Mouse (Mus musculus) midbrain, embryonic 14.5 days (tissue): ENCODE measurements around the gene Thsd7a. TPM values are rescaled to one million over a fixed set of nuclear protein-coding genes. Genes with fewer than 3 reads are reported as not detected.

Experiments used
- ATAC-seq: fragments of 200-750 bp; cut with Nextera tagmentation; 2 replicates; pipeline ENCODE4 v1.8.0; 2017; ENCODE audit warnings: moderate number of reproducible peaks, moderate library complexity; ENCODE audit not compliant: low FRiP score, low TSS enrichment
- DNase-seq: peaks from one replicate; pipeline ENCODE4 v3.0.0-alpha.2; 2015
- H3K27ac ChIP-seq: fragments of 300-500 bp; sonication (generic); replicated peaks from 2 replicates; pipeline ENCODE4 v1.5.1; 2014; ENCODE audit warnings: mild to moderate bottlenecking, low read depth, low read length, moderate library complexity
- H3K27me3 ChIP-seq: fragments of 300-500 bp; sonication (generic); 2 replicates; pipeline ENCODE4 v1.6.1; 2014; ENCODE audit warnings: low read length, control low read depth, mixed read lengths; ENCODE audit not compliant: control insufficient read depth, insufficient read depth
- H3K36me3 ChIP-seq: fragments of 300-500 bp; sonication (generic); 2 replicates; pipeline ENCODE4 v1.6.1; 2014; ENCODE audit warnings: low read length, control low read depth; ENCODE audit not compliant: control insufficient read depth, insufficient read depth
- H3K4me1 ChIP-seq: fragments of 300-500 bp; sonication (generic); 2 replicates; pipeline ENCODE4 v1.6.1; 2014; ENCODE audit warnings: mild to moderate bottlenecking, antibody characterized with exemption, low read length, control low read depth; ENCODE audit not compliant: control insufficient read depth, insufficient read depth
- H3K4me2 ChIP-seq: fragments of 300-500 bp; sonication (generic); 2 replicates; pipeline ENCODE4 v1.6.1; 2014; ENCODE audit warnings: mild to moderate bottlenecking, low read length, moderate library complexity
- H3K4me3 ChIP-seq: fragments of 300-500 bp; sonication (generic); replicated peaks from 2 replicates; pipeline ENCODE4 v1.5.1; 2014; ENCODE audit warnings: low read depth, low read length
- H3K9ac ChIP-seq: fragments of 300-500 bp; sonication (generic); replicated peaks from 2 replicates; pipeline ENCODE4 v1.6.1; 2014; ENCODE audit warnings: mild to moderate bottlenecking, low read length, moderate library complexity
- H3K9me3 ChIP-seq: fragments of 300-500 bp; sonication (generic); 2 replicates; pipeline ENCODE4 v1.6.1; 2016; ENCODE audit warnings: low read length, control low read depth, mixed read lengths; ENCODE audit not compliant: control insufficient read depth
- WGBS: fragments of 180-500 bp; shearing (Covaris S2); extraction: QIAGEN DNeasy Blood & Tissue Kit; methylation state at CpG from one replicate; pipeline ENCODE4 v1.1.7; 2014; 5-methylcytosine and 5-hydroxymethylcytosine counted together
- polyA plus RNA-seq: library from polyadenylated mRNA; unstranded; fragments of >200 nt; fragmentation: Nextera tagmentation; extraction: Ambion mirVana; gene quantifications from 2 replicates; pipeline ENCODE4 v1.2.1, GENCODE M21; 2014

Gene Thsd7a
- polyA plus RNA-seq, 1 experiment from 2014 or later, result 47.6 TPM

DNA sequence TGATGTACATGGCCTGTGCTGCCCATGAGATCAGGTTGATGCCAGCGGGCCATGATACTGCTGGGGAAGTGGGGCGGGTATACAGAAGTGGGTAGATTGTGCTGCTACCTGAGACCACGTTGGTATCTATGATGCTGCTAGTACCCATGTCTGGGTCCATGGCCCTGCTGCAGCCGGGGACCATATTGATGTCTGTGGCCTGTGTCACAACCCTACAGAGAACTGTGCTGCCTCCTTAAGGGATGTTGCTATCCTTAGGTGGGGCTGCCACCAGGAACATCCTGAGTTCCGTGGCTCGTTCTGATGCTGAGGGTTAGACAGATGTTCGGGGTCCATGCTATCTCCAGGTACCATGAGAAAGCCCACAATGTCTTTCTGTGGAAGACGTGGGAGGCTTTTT is 33.1 kb downstream of the Thsd7a start:
- no peak overlapping the region for H3K27ac ChIP-seq
- no peak overlapping the region for H3K4me2 ChIP-seq
- H3K9me3 ChIP-seq, result no peaks in the 10 kb centered on the region
- no peaks in the 10 kb centered on the region for H3K4me1 ChIP-seq
- 96% methylated on average over 8 of the region's 8 CpGs for WGBS
- no peak for ATAC-seq
- no peak overlapping the region for H3K9ac ChIP-seq
- no peak overlapping the region for H3K4me3 ChIP-seq
- H3K36me3 ChIP-seq, result no peaks in the 10 kb centered on the region
- H3K27me3 ChIP-seq, result no peaks in the 10 kb centered on the region
- DNase-seq, result no peak

DNA sequence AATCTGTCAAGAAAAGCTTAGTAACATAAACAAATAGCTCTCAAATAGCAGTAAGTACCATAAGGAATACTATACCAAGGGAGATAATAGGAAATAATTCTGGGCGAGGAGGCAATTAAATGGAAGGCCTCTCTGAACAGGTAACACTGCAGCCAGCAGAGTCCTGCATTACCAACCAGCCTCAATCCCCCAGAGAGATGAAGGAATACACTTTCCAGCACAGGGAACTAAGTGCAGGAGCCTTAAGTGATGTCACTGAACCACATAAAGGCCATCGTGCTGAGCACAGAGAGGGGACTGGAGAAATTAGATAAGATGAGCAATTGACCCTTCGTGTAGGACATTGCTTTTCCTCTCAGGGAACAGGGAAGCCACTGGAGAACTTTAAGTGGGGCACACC is 36.6 kb downstream of the Thsd7a start:
- DNase-seq, result peak; percentile 23
- H3K9me3 ChIP-seq, result no peaks in the 10 kb centered on the region
- no peak overlapping the region for H3K27ac ChIP-seq
- WGBS, result 70% methylated on average over 3 of the region's 3 CpGs
- no peak for ATAC-seq
- no peak overlapping the region for H3K4me3 ChIP-seq
- no peaks in the 10 kb centered on the region for H3K4me1 ChIP-seq
- H3K4me2 ChIP-seq, result no peak overlapping the region
- H3K9ac ChIP-seq, result no peak overlapping the region
- no peaks in the 10 kb centered on the region for H3K36me3 ChIP-seq
- no peaks in the 10 kb centered on the region for H3K27me3 ChIP-seq

DNA sequence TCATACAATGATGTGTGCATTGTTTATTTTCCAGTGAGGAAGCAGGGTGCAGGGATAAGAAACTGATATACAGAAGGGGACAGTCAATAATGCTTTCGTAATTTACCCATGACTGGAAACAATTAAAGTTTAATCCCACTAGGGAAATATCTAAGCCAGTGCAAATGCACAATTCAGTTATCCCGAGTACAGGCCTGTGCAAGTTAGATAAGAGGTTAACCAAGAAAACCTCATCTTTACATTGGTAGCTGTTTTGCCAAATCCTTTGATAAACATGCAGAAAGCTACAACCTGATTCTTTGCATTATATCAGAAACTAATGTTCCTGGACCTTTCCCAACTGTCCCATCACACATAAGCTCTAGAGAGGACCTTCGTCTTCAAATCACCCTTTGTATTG is 46.3 kb downstream of the Thsd7a start:
- Histone ChIP-seq H3K27ac (no peak overlapping the region), H3K27me3 (no peaks in the 10 kb centered on the region), H3K4me2 (no peak overlapping the region), H3K4me1 (no peaks in the 10 kb centered on the region), H3K4me3 (no peak overlapping the region), H3K36me3 (no peaks in the 10 kb centered on the region), H3K9me3 (no peaks in the 10 kb centered on the region), H3K9ac (no peak overlapping the region)
- peak; percentile 38 for DNase-seq
- 47% methylated on average over 3 of the region's 3 CpGs for WGBS
- no peak for ATAC-seq

GRCm38 (mm10) chr6:12699089-12699488 is 50.1 kb downstream of the Thsd7a start:
- Histone ChIP-seq H3K36me3 (no peaks in the 10 kb centered on the region), H3K9me3 (no peaks in the 10 kb centered on the region), H3K9ac (no peak overlapping the region), H3K27me3 (no peaks in the 10 kb centered on the region), H3K4me3 (no peak overlapping the region), H3K27ac (no peak overlapping the region), H3K4me2 (no peak overlapping the region), H3K4me1 (no peaks in the 10 kb centered on the region)
- no peak for DNase-seq
- ATAC-seq, result no peak
- 89% methylated on average over 2 of the region's 2 CpGs for WGBS

DNA sequence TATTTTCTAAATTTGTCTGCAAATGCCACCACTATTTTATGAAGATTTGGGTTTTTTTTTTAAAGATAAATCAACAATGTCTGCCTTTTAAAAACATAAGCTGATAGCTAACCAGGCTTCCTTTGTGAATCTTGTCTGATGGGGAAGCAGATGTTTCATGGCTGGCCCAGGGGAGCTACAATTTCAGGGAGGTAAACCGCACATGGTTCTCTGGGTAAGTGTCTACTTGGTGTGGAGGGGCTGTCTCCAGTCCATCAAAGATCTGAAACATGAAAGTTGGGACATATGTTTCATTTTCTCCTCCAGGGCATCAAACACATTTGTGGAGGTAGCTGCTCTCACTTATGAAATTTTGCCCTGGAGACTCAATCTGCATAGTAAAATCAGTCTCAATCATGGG is 55.5 kb downstream of the Thsd7a start:
- H3K9me3 ChIP-seq, result no peaks in the 10 kb centered on the region
- no peak overlapping the region for H3K9ac ChIP-seq
- 45% methylated on average over 1 of the region's 1 CpGs for WGBS
- ATAC-seq (no peak; the same call in 1 of the 2 replicates), DNase-seq (peak; percentile 31)
- H3K27me3 ChIP-seq, result no peaks in the 10 kb centered on the region
- no peak overlapping the region for H3K27ac ChIP-seq
- H3K36me3 ChIP-seq, result no peaks in the 10 kb centered on the region
- no peak overlapping the region for H3K4me3 ChIP-seq
- no peaks in the 10 kb centered on the region for H3K4me1 ChIP-seq
- no peak overlapping the region for H3K4me2 ChIP-seq

DNA sequence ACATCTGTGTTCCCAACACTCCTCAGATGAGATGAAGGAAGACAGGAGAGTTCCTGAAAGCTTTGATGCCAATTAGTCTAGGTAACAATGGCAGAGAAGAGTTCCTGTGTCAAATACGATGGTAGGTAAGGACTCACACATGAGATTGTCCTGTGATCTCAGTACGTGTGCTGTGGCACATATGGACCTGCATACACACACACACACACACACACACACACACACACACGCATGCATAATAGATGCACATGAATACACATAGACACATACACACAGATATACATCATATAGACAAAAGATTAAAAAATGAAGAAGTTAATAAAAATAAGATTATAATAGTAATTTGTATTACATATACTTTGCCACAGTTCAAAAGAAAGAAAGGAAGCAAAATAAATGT is 56.0 kb downstream of the Thsd7a start:
- DNase-seq (no peak), ATAC-seq (0 out of 2 replicates have a peak, but pooled peaks have one; percentile 53)
- H3K4me3 ChIP-seq, result no peak overlapping the region
- no peak overlapping the region for H3K27ac ChIP-seq
- H3K4me2 ChIP-seq, result no peak overlapping the region
- H3K4me1 ChIP-seq, result no peaks in the 10 kb centered on the region
- 70% methylated on average over 3 of the region's 3 CpGs for WGBS
- no peaks in the 10 kb centered on the region for H3K36me3 ChIP-seq
- no peaks in the 10 kb centered on the region for H3K27me3 ChIP-seq
- no peaks in the 10 kb centered on the region for H3K9me3 ChIP-seq
- H3K9ac ChIP-seq, result no peak overlapping the region

- no peaks in the 10 kb centered on the region for H3K36me3 ChIP-seq
- H3K9me3 ChIP-seq, result no peaks in the 10 kb centered on the region
- H3K4me3 ChIP-seq, result no peak overlapping the region
- ATAC-seq (no peak), DNase-seq (peak; percentile 8)
- H3K27ac ChIP-seq, result no peak overlapping the region
- no peak overlapping the region for H3K4me2 ChIP-seq
- 0 out of 2 replicates have a peak, but pooled peaks cover 3% of the 10 kb centered on the region for H3K4me1 ChIP-seq
- H3K9ac ChIP-seq, result no peak overlapping the region
- H3K27me3 ChIP-seq, result no peaks in the 10 kb centered on the region
- WGBS, result 32% methylated on average over 1 of the region's 1 CpGs
These were observed 99.6 kb downstream of the Thsd7a start for GRCm38 (mm10) chr6:12649633-12650032.

- Histone ChIP-seq H3K4me2 (no peak overlapping the region), H3K36me3 (no peaks in the 10 kb centered on the region), H3K9me3 (no peaks in the 10 kb centered on the region), H3K9ac (no peak overlapping the region), H3K27me3 (no peaks in the 10 kb centered on the region), H3K4me3 (no peak overlapping the region), H3K4me1 (no peaks in the 10 kb centered on the region), H3K27ac (no peak overlapping the region)
- DNase-seq (no peak), ATAC-seq (no peak; the same call in 1 of the 2 replicates)
- WGBS, result 81% methylated on average over 11 of the region's 11 CpGs
These were observed 120.5 kb downstream of the Thsd7a start for GRCm38 (mm10) chr6:12628637-12629246.

- Histone ChIP-seq H3K4me2 (peak overlapping the region; percentile 11), H3K27me3 (no peaks in the 10 kb centered on the region), H3K36me3 (no peaks in the 10 kb centered on the region), H3K4me3 (no peak overlapping the region), H3K9ac (no peak overlapping the region), H3K9me3 (no peaks in the 10 kb centered on the region), H3K4me1 (peaks cover 15% of the 10 kb centered on the region), H3K27ac (peak overlapping the region; percentile 28)
- WGBS, result 69% methylated on average over 13 of the region's 13 CpGs
- no peak; the same call in 1 of the 2 replicates for ATAC-seq
- peak; percentile 35 for DNase-seq
These were observed 142.5 kb downstream of the Thsd7a start for GRCm38 (mm10) chr6:12606638-12607246.
